Mouse (Mus musculus): ENCODE measurements around the gene Add3. TPM values are rescaled to one million over a fixed set of nuclear protein-coding genes. Genes with fewer than 3 reads are reported as not detected.

The Add3 gene
- polyA plus RNA-seq, 2 experiments, result 53.0 to 89.5 TPM

- Histone ChIP-seq H3K27me3 (ENCODE audit: control insufficient read depth, insufficient read depth, low read length) (no peaks in the 10 kb centered on the region), H3K9ac (ENCODE audit: low read depth, low read length, severe bottlenecking) (no peak overlapping the region), H3K27ac (replicated peaks; ENCODE audit: low read depth, low read length) (no peak overlapping the region), H3K36me3 (ENCODE audit: control insufficient read depth, insufficient read depth, low read length) (no peaks in the 10 kb centered on the region), H3K9me3 (ENCODE audit: control insufficient read depth, low read length) (no peaks in the 10 kb centered on the region), H3K4me2 (replicated peaks; ENCODE audit: low read depth, low read length, severe bottlenecking) (no peak overlapping the region), H3K4me3 (replicated peaks; ENCODE audit: low read length) (no peak overlapping the region), H3K4me1 (ENCODE audit: control insufficient read depth, insufficient read depth, low read length) (0 out of 2 replicates have a peak, but pooled peaks cover 5% of the 10 kb centered on the region)
- no peak for TF ChIP-seq POLR2A (IDR thresholded peaks at IDR 0.05; ENCODE audit: borderline replicate concordance, extremely low read depth, insufficient read depth, insufficient read length)
- DNase-seq (ENCODE audit: low spot score) (no peak), ATAC-seq (ENCODE audit: low FRiP score, low read depth) (no peak)
- 85% methylated on average over 23 of the region's 23 CpGs for WGBS
Observed at GRCm38 (mm10) chr19:53273781-53274428, 133.7 kb downstream of the Add3 start.

GRCm38 (mm10) chr19:53275204-53275603 lies 135.0 kb downstream of the Add3 start:
- Histone ChIP-seq H3K4me1 (ENCODE audit: control insufficient read depth, insufficient read depth, low read length) (0 out of 2 replicates have a peak, but pooled peaks cover 5% of the 10 kb centered on the region), H3K36me3 (ENCODE audit: control insufficient read depth, insufficient read depth, low read length) (no peaks in the 10 kb centered on the region), H3K9ac (ENCODE audit: low read depth, low read length, severe bottlenecking) (no peak overlapping the region), H3K27me3 (ENCODE audit: control insufficient read depth, insufficient read depth, low read length) (no peaks in the 10 kb centered on the region), H3K27ac (replicated peaks; ENCODE audit: low read depth, low read length) (no peak overlapping the region), H3K4me3 (replicated peaks; ENCODE audit: low read length) (no peak overlapping the region), H3K4me2 (replicated peaks; ENCODE audit: low read depth, low read length, severe bottlenecking) (no peak overlapping the region), H3K9me3 (ENCODE audit: control insufficient read depth, low read length) (no peaks in the 10 kb centered on the region)
- 44% methylated on average over 3 of the region's 3 CpGs for WGBS
- ATAC-seq (ENCODE audit: low FRiP score, low read depth) (no peak), DNase-seq (ENCODE audit: low spot score) (no peak)
- no peak for TF ChIP-seq POLR2A (IDR thresholded peaks at IDR 0.05; ENCODE audit: borderline replicate concordance, extremely low read depth, insufficient read depth, insufficient read length)

GRCm38 (mm10) chr19:53276902-53277707 lies 136.9 kb downstream of the Add3 start:
- DNase-seq (ENCODE audit: low spot score) (no peak), ATAC-seq (ENCODE audit: low FRiP score, low read depth) (no peak)
- no peak overlapping the region for H3K4me2 ChIP-seq (replicated peaks; ENCODE audit: low read depth, low read length, severe bottlenecking)
- H3K4me3 ChIP-seq (replicated peaks; ENCODE audit: low read length), result no peak overlapping the region
- no peaks in the 10 kb centered on the region for H3K36me3 ChIP-seq (ENCODE audit: control insufficient read depth, insufficient read depth, low read length)
- 56% methylated on average over 19 of the region's 19 CpGs for WGBS
- no peaks in the 10 kb centered on the region for H3K27me3 ChIP-seq (ENCODE audit: control insufficient read depth, insufficient read depth, low read length)
- H3K4me1 ChIP-seq (ENCODE audit: control insufficient read depth, insufficient read depth, low read length), result 0 out of 2 replicates have a peak, but pooled peaks cover 5% of the 10 kb centered on the region
- no peaks in the 10 kb centered on the region for H3K9me3 ChIP-seq (ENCODE audit: control insufficient read depth, low read length)
- no peak overlapping the region for H3K9ac ChIP-seq (ENCODE audit: low read depth, low read length, severe bottlenecking)
- H3K27ac ChIP-seq (replicated peaks; ENCODE audit: low read depth, low read length), result no peak overlapping the region
- TF ChIP-seq POLR2A (IDR thresholded peaks at IDR 0.05; ENCODE audit: borderline replicate concordance, extremely low read depth, insufficient read depth, insufficient read length), result no peak

GRCm38 (mm10) chr19:53278491-53279415 lies 138.5 kb downstream of the Add3 start:
- no peak for TF ChIP-seq POLR2A (IDR thresholded peaks at IDR 0.05; ENCODE audit: borderline replicate concordance, extremely low read depth, insufficient read depth, insufficient read length)
- Histone ChIP-seq H3K9me3 (ENCODE audit: control insufficient read depth, low read length) (no peaks in the 10 kb centered on the region), H3K4me2 (replicated peaks; ENCODE audit: low read depth, low read length, severe bottlenecking) (no peak overlapping the region), H3K36me3 (ENCODE audit: control insufficient read depth, insufficient read depth, low read length) (no peaks in the 10 kb centered on the region), H3K4me3 (replicated peaks; ENCODE audit: low read length) (no peak overlapping the region), H3K9ac (ENCODE audit: low read depth, low read length, severe bottlenecking) (no peak overlapping the region), H3K27ac (replicated peaks; ENCODE audit: low read depth, low read length) (no peak overlapping the region), H3K4me1 (ENCODE audit: control insufficient read depth, insufficient read depth, low read length) (0 out of 2 replicates have a peak, but pooled peaks cover 5% of the 10 kb centered on the region), H3K27me3 (ENCODE audit: control insufficient read depth, insufficient read depth, low read length) (no peaks in the 10 kb centered on the region)
- DNase-seq (ENCODE audit: low spot score) (no peak), ATAC-seq (ENCODE audit: low FRiP score, low read depth) (no peak)
- 64% methylated on average over 19 of the region's 19 CpGs for WGBS

GRCm38 (mm10) chr19:53280254-53280653 lies 140.0 kb downstream of the Add3 start:
- H3K9ac ChIP-seq (ENCODE audit: low read depth, low read length, severe bottlenecking), result no peak overlapping the region
- H3K4me2 ChIP-seq (replicated peaks; ENCODE audit: low read depth, low read length, severe bottlenecking), result no peak overlapping the region
- H3K27me3 ChIP-seq (ENCODE audit: control insufficient read depth, insufficient read depth, low read length), result no peaks in the 10 kb centered on the region
- no peaks in the 10 kb centered on the region for H3K36me3 ChIP-seq (ENCODE audit: control insufficient read depth, insufficient read depth, low read length)
- ATAC-seq (ENCODE audit: low FRiP score, low read depth) (no peak), DNase-seq (ENCODE audit: low spot score) (no peak)
- 0 out of 2 replicates have a peak, but pooled peaks cover 5% of the 10 kb centered on the region for H3K4me1 ChIP-seq (ENCODE audit: control insufficient read depth, insufficient read depth, low read length)
- no peaks in the 10 kb centered on the region for H3K9me3 ChIP-seq (ENCODE audit: control insufficient read depth, low read length)
- no peak for TF ChIP-seq POLR2A (IDR thresholded peaks at IDR 0.05; ENCODE audit: borderline replicate concordance, extremely low read depth, insufficient read depth, insufficient read length)
- WGBS, result 87% methylated on average over 8 of the region's 8 CpGs
- H3K27ac ChIP-seq (replicated peaks; ENCODE audit: low read depth, low read length), result no peak overlapping the region
- no peak overlapping the region for H3K4me3 ChIP-seq (replicated peaks; ENCODE audit: low read length)
